8 mouse cellular contexts compared by ENCODE assay signal in the genomic region with DNA sequence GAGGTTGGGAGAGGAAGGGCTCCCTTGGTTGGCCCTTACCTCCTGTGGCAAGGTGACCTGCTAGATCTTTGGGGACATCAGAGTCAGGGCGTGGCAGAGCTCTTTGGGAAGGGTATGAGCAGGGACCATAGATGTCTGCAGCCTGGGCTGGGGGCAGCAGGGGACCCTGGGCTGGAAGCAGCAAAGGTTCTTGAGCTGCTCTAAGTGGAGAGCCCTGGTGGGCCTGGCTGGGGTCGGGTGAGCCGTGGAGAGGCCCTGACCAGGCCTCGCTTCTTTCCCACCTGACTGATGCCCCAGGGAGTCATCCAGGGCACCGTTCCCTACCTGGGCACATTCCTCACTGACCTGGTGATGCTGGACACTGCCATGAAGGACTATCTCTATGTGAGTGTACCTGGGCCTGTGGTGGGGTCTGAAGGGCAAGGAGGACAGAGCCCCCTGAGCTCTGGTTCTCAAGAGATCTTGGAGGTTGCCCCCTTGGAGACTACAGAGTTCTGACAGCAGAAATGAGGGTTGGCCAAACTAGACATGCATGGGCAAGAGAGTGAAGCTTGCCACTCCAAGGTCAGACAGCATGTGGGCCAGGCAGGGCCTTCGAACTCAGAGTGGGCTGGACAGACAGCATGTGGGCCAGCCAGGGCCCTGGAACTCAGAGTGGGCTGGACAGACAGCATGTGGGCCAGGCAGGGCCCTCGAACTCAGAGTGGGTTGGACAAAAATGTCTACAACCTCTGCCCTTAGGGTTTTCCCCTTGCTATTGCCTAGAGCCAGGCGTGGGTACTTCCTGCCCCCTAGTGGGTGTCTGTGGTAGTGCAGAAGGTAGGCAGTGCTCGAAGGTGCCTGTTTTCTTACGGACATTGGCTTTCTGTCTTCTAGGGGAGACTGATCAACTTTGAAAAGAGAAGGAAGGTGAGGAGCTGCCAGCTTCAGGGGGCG. TPM values are rescaled to one million over a fixed set of nuclear protein-coding genes. Genes with fewer than 3 reads are reported as not detected.
DNase-seq lines count a peak whose midpoint lies in the region; ATAC-seq and TF ChIP-seq lines count a peak whose summit lies in the region.

No protein-coding gene starts in this region.

- peak; percentile 55 for ATAC-seq in intestine, postnatal 0 days
- ATAC-seq in liver, embryonic 11.5 days (replicated peaks; ENCODE audit: low FRiP score) = no peak; the same call in 1 of the 2 replicates

- no peak overlapping the region for H3K4me3 ChIP-seq in intestine, postnatal 0 days (ENCODE audit: low read depth, low read length)
- no peak overlapping the region for H3K4me3 ChIP-seq in liver, embryonic 11.5 days (ENCODE audit: low read depth, low read length)

- peak; percentile 76 to 88 for DNase-seq in left cerebral cortex, adult 18-20 months (ENCODE audit: low spot score in 2 of 2)
- DNase-seq in left cerebral cortex, adult 8-10 months (ENCODE audit: low spot score in 2 of 2) = no peak
- peak; percentile 85 for DNase-seq in embryo, embryonic 10 days (ENCODE audit: low spot score)
- DNase-seq in gastrocnemius, postnatal 25 days = peak; percentile 69
- DNase-seq in liver, embryonic 11.5 days (ENCODE audit: low spot score) = peak; percentile 84
- DNase-seq in natural killer cell, adult 2 months (ENCODE audit: low spot score in 2 of 2) = peak; percentile 88 to 91
- peak; percentile 94 for DNase-seq in splenic B cell, adult 2 months (ENCODE audit: low read depth, low spot score)

- H3K36me3 ChIP-seq in intestine, postnatal 0 days (ENCODE audit: control insufficient read depth, insufficient read depth) = peaks cover 86% of the 10 kb centered on the region
- H3K36me3 ChIP-seq in liver, embryonic 11.5 days (ENCODE audit: control insufficient read depth, insufficient read depth, low read length) = peaks cover 6% of the 10 kb centered on the region; the same call in 1 of the 2 replicates
- peaks cover 16% of the 10 kb centered on the region for H3K36me3 ChIP-seq in splenic B cell, adult 2 months (ENCODE audit: control insufficient read depth, insufficient read depth, low read length, poor library complexity, severe bottlenecking)

- H3K27me3 ChIP-seq in intestine, postnatal 0 days (replicated peaks; ENCODE audit: control insufficient read depth, insufficient read depth, low read length) = no peaks in the 10 kb centered on the region
- no peaks in the 10 kb centered on the region for H3K27me3 ChIP-seq in liver, embryonic 11.5 days (replicated peaks; ENCODE audit: control insufficient read depth, insufficient read depth, low read length)
- no peaks in the 10 kb centered on the region for H3K27me3 ChIP-seq in splenic B cell, adult 2 months (ENCODE audit: control insufficient read depth, insufficient read depth, low read length, poor library complexity, severe bottlenecking)

- H3K9ac ChIP-seq in intestine, postnatal 0 days (ENCODE audit: low read depth, low read length) = no peak overlapping the region
- H3K9ac ChIP-seq in liver, embryonic 11.5 days (ENCODE audit: low read depth, low read length) = no peak overlapping the region

- 49% methylated on average over 11 of the region's 11 CpGs for WGBS in intestine, postnatal 0 days
- 43% methylated on average over 11 of the region's 11 CpGs for WGBS in liver, embryonic 11.5 days

- H3K27ac ChIP-seq in intestine, postnatal 0 days (ENCODE audit: low read depth, low read length) = no peak overlapping the region
- H3K27ac ChIP-seq in liver, embryonic 11.5 days (ENCODE audit: low read depth, low read length) = no peak overlapping the region

- H3K9me3 ChIP-seq in intestine, postnatal 0 days (ENCODE audit: control insufficient read depth) = no peaks in the 10 kb centered on the region
- no peaks in the 10 kb centered on the region for H3K9me3 ChIP-seq in liver, embryonic 11.5 days (ENCODE audit: control insufficient read depth, low read length)

- H3K4me2 ChIP-seq in intestine, postnatal 0 days (replicated peaks; ENCODE audit: low read depth) = no peak overlapping the region
- no peak overlapping the region for H3K4me2 ChIP-seq in liver, embryonic 11.5 days

- TF ChIP-seq CTCF in intestine, postnatal 0 days (IDR thresholded peaks at IDR 0.05; ENCODE audit: low read depth) = peak; percentile 100

- no peaks in the 10 kb centered on the region for H3K4me1 ChIP-seq in intestine, postnatal 0 days (replicated peaks; ENCODE audit: control insufficient read depth, insufficient read depth, low read length)
- no peaks in the 10 kb centered on the region for H3K4me1 ChIP-seq in liver, embryonic 11.5 days (replicated peaks; ENCODE audit: control insufficient read depth, insufficient read depth, low read length)

RNA-seq across cellular contexts. Expression of a gene that starts 15.7 kb away (rescaled TPM):
- total RNA-seq in left cerebral cortex, adult 18-20 months (2021) = not detected
- not detected for total RNA-seq in left cerebral cortex, adult 8-10 months (2022)
- total RNA-seq in gastrocnemius, postnatal 25 days (2021) = not detected
- polyA plus RNA-seq in intestine, postnatal 0 days (2015; fragmentation: Nextera tagmentation; extraction: Ambion mirVana) = 5.5 and 7.9 TPM in 2 replicates
- polyA plus RNA-seq in liver, embryonic 11.5 days (2014; fragmentation: Nextera tagmentation; extraction: Ambion mirVana) = not detected in 2 replicates

RNA-seq across cellular contexts. Expression of a gene that starts 34.6 kb away (rescaled TPM):
- total RNA-seq in left cerebral cortex, adult 18-20 months (2021) = 10 to 100 TPM; 78.2 to 87.4 TPM
- total RNA-seq in left cerebral cortex, adult 8-10 months (2022) = 100 to 1,000 TPM in 1 of 4 experiments, 10 to 100 TPM in 3; 89.1 to 103 (median 96.7) TPM
- 10 to 100 TPM in 1 of 2 experiments, 1 to 10 TPM in 1; 8.3 to 11.6 TPM for total RNA-seq in gastrocnemius, postnatal 25 days (2021)
- 11.5 and 15.6 TPM in 2 replicates for polyA plus RNA-seq in intestine, postnatal 0 days (2015; fragmentation: Nextera tagmentation; extraction: Ambion mirVana)
- polyA plus RNA-seq in liver, embryonic 11.5 days (2014; fragmentation: Nextera tagmentation; extraction: Ambion mirVana) = 11.3 and 12.9 TPM in 2 replicates

RNA-seq across cellular contexts. Expression of a gene that starts 36.0 kb away (rescaled TPM):
- 10 to 100 TPM; 19.1 to 19.4 TPM for total RNA-seq in left cerebral cortex, adult 18-20 months (2021)
- total RNA-seq in left cerebral cortex, adult 8-10 months (2022) = 10 to 100 TPM; 18.0 to 19.4 (median 19.2) TPM
- total RNA-seq in gastrocnemius, postnatal 25 days (2021) = 1 to 10 TPM; 7.3 to 7.6 TPM
- 8.4 and 8.9 TPM in 2 replicates for polyA plus RNA-seq in intestine, postnatal 0 days (2015; fragmentation: Nextera tagmentation; extraction: Ambion mirVana)
- 30.8 and 32.9 TPM in 2 replicates for polyA plus RNA-seq in liver, embryonic 11.5 days (2014; fragmentation: Nextera tagmentation; extraction: Ambion mirVana)

RNA-seq across cellular contexts. Expression of a gene that starts 41.6 kb away (rescaled TPM):
- total RNA-seq in left cerebral cortex, adult 18-20 months (2021) = 1 to 10 TPM in 1 of 2 experiments, not detected in 1; 1.1 TPM
- total RNA-seq in left cerebral cortex, adult 8-10 months (2022) = 1 to 10 TPM in 2 of 4 experiments, not detected in 2; 1.7 to 3.6 TPM
- 1 to 10 TPM in 1 of 2 experiments, under 1 TPM in 1; 0.88 to 1.2 TPM for total RNA-seq in gastrocnemius, postnatal 25 days (2021)
- polyA plus RNA-seq in intestine, postnatal 0 days (2015; fragmentation: Nextera tagmentation; extraction: Ambion mirVana) = 6.0 and 8.7 TPM in 2 replicates
- polyA plus RNA-seq in liver, embryonic 11.5 days (2014; fragmentation: Nextera tagmentation; extraction: Ambion mirVana) = 0.73 and 0.78 TPM in 2 replicates

RNA-seq across cellular contexts. Expression of a gene that starts 50.8 kb away (rescaled TPM):
- 1 to 10 TPM; 2.4 to 2.6 TPM for total RNA-seq in left cerebral cortex, adult 18-20 months (2021)
- total RNA-seq in left cerebral cortex, adult 8-10 months (2022) = 1 to 10 TPM; 2.9 to 4.4 (median 3.5) TPM
- total RNA-seq in gastrocnemius, postnatal 25 days (2021) = 1 to 10 TPM in 1 of 2 experiments, under 1 TPM in 1; 0.54 to 1.0 TPM
- 1.1 and 1.6 TPM in 2 replicates for polyA plus RNA-seq in intestine, postnatal 0 days (2015; fragmentation: Nextera tagmentation; extraction: Ambion mirVana)
- 0.22 and 0.32 TPM in 2 replicates for polyA plus RNA-seq in liver, embryonic 11.5 days (2014; fragmentation: Nextera tagmentation; extraction: Ambion mirVana)

Comparison
In these comparisons a context has a peak if more than half of its experiments do, and no peak if none do; other contexts are left out.
1. DNase-seq: peak in left cerebral cortex, adult 18-20 months (2 of 2), embryo, embryonic 10 days (single experiment), gastrocnemius, postnatal 25 days (single experiment), liver, embryonic 11.5 days (single experiment), natural killer cell, adult 2 months (2 of 2) and splenic B cell, adult 2 months (single experiment); none in left cerebral cortex, adult 8-10 months (0 of 2).
2. RNA of a gene that starts 34.6 kb away (total RNA-seq): 89.1 to 103 TPM in left cerebral cortex, adult 8-10 months and 78.2 to 87.4 TPM in left cerebral cortex, adult 18-20 months; 8.3 to 11.6 TPM in gastrocnemius, postnatal 25 days; every median in the first group is over 4 times any median in the second.